Mouse (Mus musculus) lung, embryonic 16.5 days (tissue): ENCODE results near the gene Arhgap36. TPM values are rescaled to one million over a fixed set of nuclear protein-coding genes. Genes with fewer than 3 reads are reported as not detected.

Experiments
- polyA plus RNA-seq: library from polyadenylated mRNA; unstranded; fragments of >200 nt; fragmentation: Nextera tagmentation; extraction: Ambion mirVana; gene quantifications from 2 replicates; pipeline ENCODE4 v1.2.1, GENCODE M21; 2015

Gene Arhgap36
- polyA plus RNA-seq, 1 experiment from 2014 or later: 2.0 TPM

Other genes starting within 250 kb of the Arhgap36 start
- 7.3 and 10.3 TPM in 2 replicates for gene Enox2, start 175.7 kb upstream of the Arhgap36 start, polyA plus RNA-seq
- not detected in 2 replicates for gene Olfr1320, start 208.4 kb downstream of the Arhgap36 start, polyA plus RNA-seq